Mouse (Mus musculus): Measurements from ENCODE around the gene Dnajc4. TPM values are rescaled to one million over a fixed set of nuclear protein-coding genes. Genes with fewer than 3 reads are reported as not detected.

Dnajc4 gene
- polyA plus RNA-seq, 1 experiment = 20.6 TPM

DNA sequence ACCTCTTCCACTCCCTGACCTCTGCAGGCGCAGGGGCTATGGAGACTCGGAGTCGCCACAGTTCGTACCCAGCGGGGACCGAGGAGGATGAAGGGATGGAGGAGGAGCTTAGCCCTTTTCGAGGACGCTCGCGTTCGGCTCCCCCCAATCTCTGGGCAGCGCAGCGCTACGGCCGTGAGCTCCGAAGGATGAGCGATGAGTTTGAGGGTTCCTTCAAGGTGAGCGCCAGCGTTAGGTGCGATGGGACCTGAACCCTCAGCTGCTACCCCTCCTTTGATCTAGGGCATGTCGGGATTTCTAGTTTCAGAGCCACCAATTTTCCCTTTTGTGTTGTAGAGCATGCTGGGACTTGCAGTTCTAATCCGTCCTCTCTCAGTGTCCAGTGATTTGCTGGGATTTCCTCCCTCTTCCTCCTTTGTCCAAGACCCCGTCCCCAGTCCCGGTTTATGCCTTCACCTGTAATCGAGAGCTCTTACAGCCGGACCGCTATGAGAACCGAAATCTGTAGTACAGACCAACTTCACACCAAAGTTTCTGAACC lies 41.7 kb downstream of the Dnajc4 start:
- H3K4me1 ChIP-seq = peaks cover 81% of the 10 kb centered on the region
- H3K4me3 ChIP-seq (replicated peaks) = peak overlapping the region; percentile 95
- no peaks in the 10 kb centered on the region for H3K27me3 ChIP-seq (replicated peaks)
- no peaks in the 10 kb centered on the region for H3K9me3 ChIP-seq
- TF ChIP-seq FLI1 (IDR thresholded peaks at IDR 0.05; ENCODE audit: low read length) (no peak), GATA1 (IDR thresholded peaks at IDR 0.05; ENCODE audit: borderline replicate concordance, low read length) (no peak)
- H3K36me3 ChIP-seq (replicated peaks; ENCODE audit: low read length) = peaks cover 74% of the 10 kb centered on the region

DNA sequence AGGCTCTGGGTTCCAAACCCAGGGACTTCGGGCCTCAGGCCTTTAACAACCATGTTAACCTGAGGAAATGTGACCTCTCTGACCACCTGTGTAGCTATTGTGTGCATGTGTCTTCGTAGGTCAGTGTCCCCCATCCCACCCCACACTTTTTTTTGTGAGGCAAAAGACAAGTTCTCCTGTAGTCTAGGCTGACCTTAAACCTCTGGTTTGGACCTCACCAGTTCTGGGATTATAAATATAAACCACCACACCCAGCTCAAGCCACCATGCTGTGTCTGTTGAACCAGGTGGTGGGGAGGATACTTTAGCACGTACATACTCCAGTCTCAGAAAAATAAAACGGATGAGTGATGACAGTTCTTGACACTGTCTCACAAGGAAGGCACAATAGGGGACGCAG lies 42.4 kb downstream of the Dnajc4 start:
- peak overlapping the region; percentile 95 for H3K4me3 ChIP-seq (replicated peaks)
- H3K36me3 ChIP-seq (replicated peaks; ENCODE audit: low read length) = peaks cover 74% of the 10 kb centered on the region
- no peaks in the 10 kb centered on the region for H3K9me3 ChIP-seq
- peaks cover 81% of the 10 kb centered on the region for H3K4me1 ChIP-seq
- TF ChIP-seq GATA1 (IDR thresholded peaks at IDR 0.05; ENCODE audit: borderline replicate concordance, low read length) (no peak), FLI1 (IDR thresholded peaks at IDR 0.05; ENCODE audit: low read length) (no peak)
- no peaks in the 10 kb centered on the region for H3K27me3 ChIP-seq (replicated peaks)

DNA sequence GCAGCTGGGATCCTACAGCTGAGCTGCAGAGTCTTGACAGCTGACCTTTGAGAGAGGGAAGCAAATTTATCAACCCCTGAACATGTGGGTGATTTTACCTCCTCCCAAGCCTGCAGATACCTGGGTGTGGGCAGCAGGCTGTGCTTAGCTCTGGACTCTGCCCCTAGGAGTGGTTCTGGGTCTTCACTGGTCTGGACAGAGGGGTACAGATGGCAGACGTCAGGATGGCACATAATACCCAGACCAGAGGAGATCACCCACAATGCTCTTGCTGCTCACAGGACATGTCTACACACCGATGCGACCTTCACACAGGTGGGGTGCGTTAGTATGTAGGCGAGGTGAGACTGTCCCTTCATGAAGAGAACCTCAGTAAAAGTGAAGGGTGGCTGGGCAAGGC lies 42.8 kb downstream of the Dnajc4 start:
- TF ChIP-seq GATA1 (IDR thresholded peaks at IDR 0.05; ENCODE audit: borderline replicate concordance, low read length) (no peak), FLI1 (IDR thresholded peaks at IDR 0.05; ENCODE audit: low read length) (no peak)
- Histone ChIP-seq H3K4me3 (replicated peaks) (peak overlapping the region; percentile 3), H3K36me3 (replicated peaks; ENCODE audit: low read length) (peaks cover 71% of the 10 kb centered on the region), H3K4me1 (peaks cover 79% of the 10 kb centered on the region), H3K9me3 (no peaks in the 10 kb centered on the region), H3K27me3 (replicated peaks) (no peaks in the 10 kb centered on the region)

DNA sequence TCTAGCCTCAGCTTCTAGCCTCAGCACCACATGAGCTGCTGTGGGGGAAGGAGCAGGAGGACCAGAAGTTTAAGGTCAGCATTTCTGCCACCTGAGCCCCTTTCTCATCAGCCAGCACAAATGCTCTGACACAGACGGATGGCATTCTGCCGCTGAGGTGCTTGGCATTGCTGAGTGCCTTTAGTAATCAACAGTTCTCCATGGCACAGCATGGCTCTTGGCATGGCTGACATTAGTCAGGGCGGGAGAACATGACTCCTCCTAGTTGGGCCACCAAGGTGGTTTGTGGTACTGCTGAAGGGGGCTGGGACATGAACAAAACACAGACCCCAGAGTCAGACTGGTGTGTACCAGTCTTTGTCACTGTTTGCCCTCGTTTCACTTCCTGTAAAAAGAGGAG lies 44.2 kb downstream of the Dnajc4 start:
- TF ChIP-seq FLI1 (IDR thresholded peaks at IDR 0.05; ENCODE audit: low read length) (no peak), GATA1 (IDR thresholded peaks at IDR 0.05; ENCODE audit: borderline replicate concordance, low read length) (no peak)

DNA sequence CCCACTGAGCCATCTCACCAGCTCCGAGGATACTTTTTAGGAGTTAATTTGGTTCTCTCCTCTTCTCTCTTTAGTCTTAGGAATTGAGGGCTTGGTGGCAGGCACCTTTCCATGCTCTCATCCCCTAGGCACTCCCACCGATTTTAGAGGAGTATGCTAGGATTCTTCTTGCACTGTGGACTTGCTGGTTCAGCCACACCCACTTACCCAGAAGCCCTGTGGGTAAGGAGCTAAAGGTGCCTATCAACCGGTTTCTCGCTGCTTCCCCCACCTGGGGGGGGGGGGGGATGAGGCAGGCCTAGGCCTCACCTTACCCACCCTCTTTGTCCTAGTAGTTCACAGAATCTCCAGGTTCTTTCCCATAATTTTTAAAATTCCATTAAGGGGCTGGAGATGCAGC lies 44.6 kb downstream of the Dnajc4 start:
- TF ChIP-seq GATA1 (IDR thresholded peaks at IDR 0.05; ENCODE audit: borderline replicate concordance, low read length) (no peak), FLI1 (IDR thresholded peaks at IDR 0.05; ENCODE audit: low read length) (no peak)

More for the DNA sequence above, 44.2 kb downstream of the Dnajc4 start:
- no peaks in the 10 kb centered on the region for H3K9me3 ChIP-seq
- no peak overlapping the region for H3K4me3 ChIP-seq (replicated peaks)
- peaks cover 74% of the 10 kb centered on the region for H3K4me1 ChIP-seq
- H3K36me3 ChIP-seq (replicated peaks; ENCODE audit: low read length) = peaks cover 64% of the 10 kb centered on the region
- no peaks in the 10 kb centered on the region for H3K27me3 ChIP-seq (replicated peaks)

DNA sequence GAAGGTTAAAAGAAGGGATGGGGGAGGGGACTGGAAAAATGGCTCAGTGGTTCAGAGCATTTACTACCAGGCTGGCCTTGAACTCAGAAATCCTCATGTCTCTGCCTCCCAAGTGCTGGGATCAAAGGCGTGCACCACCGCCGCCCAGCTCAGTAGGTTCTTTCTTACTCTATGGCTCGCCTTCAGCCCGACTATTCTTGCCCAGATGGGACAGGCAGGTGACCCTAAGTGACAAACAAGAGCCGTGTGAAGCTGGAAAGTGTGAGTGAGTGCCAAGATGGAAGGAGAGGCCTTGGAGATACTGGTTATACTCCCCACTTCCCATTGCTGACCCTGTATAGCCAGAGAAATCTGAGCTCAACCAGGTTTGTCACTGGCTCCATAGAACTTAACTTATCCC lies 48.7 kb downstream of the Dnajc4 start:
- Histone ChIP-seq H3K27me3 (replicated peaks) (no peaks in the 10 kb centered on the region), H3K4me1 (peaks cover 68% of the 10 kb centered on the region), H3K4me3 (replicated peaks) (no peak overlapping the region), H3K36me3 (replicated peaks; ENCODE audit: low read length) (peaks cover 58% of the 10 kb centered on the region), H3K9me3 (no peaks in the 10 kb centered on the region)
- TF ChIP-seq FLI1 (IDR thresholded peaks at IDR 0.05; ENCODE audit: low read length) (no peak), GATA1 (IDR thresholded peaks at IDR 0.05; ENCODE audit: borderline replicate concordance, low read length) (no peak)

More for the DNA sequence above, 44.6 kb downstream of the Dnajc4 start:
- Histone ChIP-seq H3K4me1 (peaks cover 74% of the 10 kb centered on the region), H3K36me3 (replicated peaks; ENCODE audit: low read length) (peaks cover 59% of the 10 kb centered on the region), H3K9me3 (no peaks in the 10 kb centered on the region), H3K4me3 (replicated peaks) (no peak overlapping the region), H3K27me3 (replicated peaks) (no peaks in the 10 kb centered on the region)

DNA sequence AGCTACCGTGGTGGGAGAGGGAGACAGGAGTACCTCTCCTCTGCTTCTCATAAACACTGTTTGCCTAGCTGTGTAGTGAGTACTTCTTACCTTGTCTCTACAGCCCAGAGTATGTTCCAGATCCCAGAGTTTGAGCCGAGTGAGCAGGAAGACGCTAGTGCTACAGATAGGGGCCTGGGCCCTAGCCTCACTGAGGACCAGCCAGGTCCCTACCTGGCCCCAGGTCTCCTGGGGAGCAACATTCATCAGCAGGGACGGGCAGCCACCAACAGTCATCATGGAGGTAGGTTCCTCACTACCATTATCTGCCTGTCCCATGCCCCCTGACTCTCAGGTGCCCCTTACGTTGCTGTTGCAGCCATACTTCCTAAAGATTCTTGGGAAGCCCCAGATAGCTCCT lies 49.6 kb downstream of the Dnajc4 start:
- TF ChIP-seq FLI1 (IDR thresholded peaks at IDR 0.05; ENCODE audit: low read length) (no peak), GATA1 (IDR thresholded peaks at IDR 0.05; ENCODE audit: borderline replicate concordance, low read length) (no peak)
- Histone ChIP-seq H3K27me3 (replicated peaks) (no peaks in the 10 kb centered on the region), H3K4me1 (peaks cover 64% of the 10 kb centered on the region), H3K9me3 (no peaks in the 10 kb centered on the region), H3K36me3 (replicated peaks; ENCODE audit: low read length) (peaks cover 58% of the 10 kb centered on the region), H3K4me3 (replicated peaks) (peak overlapping the region; percentile 98)

DNA sequence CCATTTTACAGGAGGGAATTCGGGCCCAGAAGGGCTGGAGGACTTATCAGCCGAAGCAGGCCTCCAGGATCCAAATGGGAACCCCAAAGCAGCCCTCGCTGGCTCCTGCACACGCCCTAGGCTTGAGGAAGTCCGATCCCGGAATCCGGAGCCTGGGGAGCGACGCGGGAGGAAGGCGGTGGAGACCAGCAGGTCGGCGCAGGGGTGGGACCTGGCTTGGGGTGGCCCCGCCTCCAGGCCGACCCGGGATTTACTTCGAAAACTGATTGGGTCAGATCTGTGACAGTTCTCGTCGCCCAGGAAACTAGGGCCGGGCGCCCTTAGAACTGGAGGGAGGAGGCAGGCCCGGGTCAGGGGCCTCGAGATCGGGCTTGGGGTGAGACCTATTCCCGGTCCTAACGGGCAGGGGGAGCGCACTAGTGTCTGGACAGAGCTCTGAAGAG lies 50.1 kb downstream of the Dnajc4 start, which contains the start of gene Gpr137:
Gene Gpr137, minus strand, starts transcription at position 232 of the 443 bp plus-strand sequence.
- H3K36me3 ChIP-seq (replicated peaks; ENCODE audit: low read length) = peaks cover 59% of the 10 kb centered on the region
- peak within 1 kb of the TSS; percentile 98 for H3K4me3 ChIP-seq (replicated peaks)
- H3K9me3 ChIP-seq = no peaks in the 10 kb centered on the region
- no peaks in the 10 kb centered on the region for H3K27me3 ChIP-seq (replicated peaks)
- peaks cover 65% of the 10 kb centered on the region for H3K4me1 ChIP-seq
- TF ChIP-seq FLI1 (IDR thresholded peaks at IDR 0.05; ENCODE audit: low read length) = no peak
- TF ChIP-seq GATA1 (IDR thresholded peaks at IDR 0.05; ENCODE audit: borderline replicate concordance, low read length) = no peak

DNA sequence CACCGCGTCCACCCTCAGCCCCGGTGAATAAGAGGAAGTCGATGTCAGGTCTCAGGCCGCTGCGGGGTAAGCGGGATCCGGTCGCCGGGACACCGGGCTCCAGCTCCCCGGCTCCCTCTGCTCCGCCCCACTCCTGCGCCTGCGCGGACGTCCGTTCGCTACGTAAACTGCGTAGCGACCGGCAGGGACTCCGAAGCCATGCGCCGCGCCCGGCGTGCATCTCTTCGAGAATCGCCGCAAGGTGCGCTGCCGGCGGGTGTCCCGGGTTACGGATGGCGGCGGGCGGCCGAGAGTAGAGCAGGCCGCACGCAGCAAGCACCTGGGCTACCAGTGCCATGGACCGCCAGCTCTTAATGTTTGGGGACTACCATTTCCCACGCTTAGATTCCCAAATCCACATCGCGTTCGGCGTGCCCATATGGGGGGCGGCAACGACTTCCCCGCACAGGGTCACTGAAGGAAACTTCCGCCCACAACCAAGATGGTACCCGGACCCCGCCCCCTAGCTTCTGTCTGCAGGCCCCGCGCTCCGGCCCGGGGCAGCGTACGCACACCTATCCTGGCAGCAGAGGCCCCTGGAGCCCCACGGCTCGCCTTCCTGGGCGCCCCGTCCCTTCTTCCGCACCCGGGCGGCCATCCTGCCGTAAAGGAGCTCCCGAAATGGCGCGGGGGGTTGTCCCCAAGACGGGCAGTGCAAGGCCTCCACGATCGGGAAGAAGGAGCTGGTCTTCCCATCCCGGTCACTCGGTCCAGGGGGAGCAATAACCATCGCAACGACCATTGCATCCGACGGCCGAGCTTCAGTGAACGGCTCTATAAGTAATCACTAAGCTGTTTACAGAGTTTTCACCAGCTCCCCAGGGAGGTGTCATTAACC lies 50.8 kb downstream of the Dnajc4 start, which contains the start of gene Bad:
Gene Bad, plus strand, starts transcription at position 490 of the 877 bp plus-strand sequence.
- H3K4me1 ChIP-seq = peaks cover 63% of the 10 kb centered on the region
- H3K4me3 ChIP-seq (replicated peaks) = peak within 1 kb of the TSS; percentile 98
- H3K36me3 ChIP-seq (replicated peaks; ENCODE audit: low read length) = peaks cover 52% of the 10 kb centered on the region
- no peak for TF ChIP-seq FLI1 (IDR thresholded peaks at IDR 0.05; ENCODE audit: low read length)
- TF ChIP-seq GATA1 (IDR thresholded peaks at IDR 0.05; ENCODE audit: borderline replicate concordance, low read length) = no peak
- H3K27me3 ChIP-seq (replicated peaks) = no peaks in the 10 kb centered on the region
- H3K9me3 ChIP-seq = no peaks in the 10 kb centered on the region

Data from megakaryocyte, embryonic 14.5 days (primary cell).